Mouse (Mus musculus) hindbrain, embryonic 11.5 days (tissue): ENCODE measurements around the gene Inka1. TPM values are rescaled to one million over a fixed set of nuclear protein-coding genes. Genes with fewer than 3 reads are reported as not detected.

Source experiments
- ATAC-seq: fragments of 200-750 bp; cut with Nextera tagmentation; 2 replicates; pipeline ENCODE4 v1.8.0; 2017; ENCODE audit warnings: mild to moderate bottlenecking, moderate TSS enrichment, moderate library complexity; ENCODE audit not compliant: low FRiP score
- DNase-seq: peaks from one replicate; pipeline ENCODE4 v3.0.0-alpha.2; 2015; ENCODE audit warnings: low spot score
- H3K27ac ChIP-seq: fragments of 300-500 bp; sonication (generic); 2 replicates; pipeline ENCODE4 v1.5.1; 2014; ENCODE audit warnings: mild to moderate bottlenecking, low read depth, low read length
- H3K27me3 ChIP-seq: fragments of 300-500 bp; sonication (generic); 2 replicates; pipeline ENCODE4 v1.6.1; 2014; ENCODE audit warnings: mild to moderate bottlenecking, low read length, moderate library complexity, mixed read lengths; ENCODE audit not compliant: control insufficient read depth, insufficient read depth
- H3K36me3 ChIP-seq: fragments of 300-500 bp; sonication (generic); 2 replicates; pipeline ENCODE4 v1.6.1; 2014; ENCODE audit warnings: mild to moderate bottlenecking, low read length, moderate library complexity, mixed read lengths; ENCODE audit not compliant: control insufficient read depth, insufficient read depth
- H3K4me1 ChIP-seq: fragments of 300-500 bp; sonication (generic); replicated peaks from 2 replicates; pipeline ENCODE4 v1.6.1; 2014; ENCODE audit warnings: low read length, mixed read lengths; ENCODE audit not compliant: control insufficient read depth, insufficient read depth
- H3K4me2 ChIP-seq: fragments of 300-500 bp; sonication (generic); replicated peaks from 2 replicates; pipeline ENCODE4 v1.6.1; 2014; ENCODE audit warnings: mild to moderate bottlenecking, low read depth, low read length
- H3K4me3 ChIP-seq: fragments of 300-500 bp; sonication (generic); 2 replicates; pipeline ENCODE4 v1.5.1; 2014; ENCODE audit warnings: low read depth, low read length
- H3K9ac ChIP-seq: fragments of 300-500 bp; sonication (generic); 2 replicates; pipeline ENCODE4 v1.6.1; 2014; ENCODE audit warnings: low read depth, low read length
- H3K9me3 ChIP-seq: fragments of 300-500 bp; sonication (generic); 2 replicates; pipeline ENCODE4 v1.6.1; 2016; ENCODE audit warnings: low read length; ENCODE audit not compliant: control insufficient read depth
- WGBS: fragments of 180-500 bp; shearing (Covaris S2); extraction: QIAGEN DNeasy Blood & Tissue Kit; methylation state at CpG from one replicate; pipeline ENCODE4 v1.1.7; 2014; 5-methylcytosine and 5-hydroxymethylcytosine counted together
- polyA plus RNA-seq: library from polyadenylated mRNA; unstranded; fragments of >200 nt; fragmentation: Nextera tagmentation; extraction: Ambion mirVana; gene quantifications from 2 replicates; pipeline ENCODE4 v1.2.1, GENCODE M21; 2014

Gene Inka1
- polyA plus RNA-seq, 1 experiment from 2014 or later: 56.4 TPM

- Histone ChIP-seq H3K4me3 (no peak overlapping the region), H3K4me2 (no peak overlapping the region), H3K27ac (no peak overlapping the region), H3K9ac (no peak overlapping the region), H3K9me3 (no peaks in the 10 kb centered on the region), H3K36me3 (no peaks in the 10 kb centered on the region), H3K4me1 (peaks cover 2% of the 10 kb centered on the region; the same call in 1 of the 2 replicates), H3K27me3 (no peaks in the 10 kb centered on the region; the same call in 1 of the 2 replicates)
- ATAC-seq: no peak
- DNase-seq: no peak
- 90% methylated on average over 12 of the region's 12 CpGs for WGBS
Observed at GRCm38 (mm10) chr9:107978815-107979214, 6.9 kb downstream of the Inka1 start.

GRCm38 (mm10) chr9:107975399-107976386 is 10.0 kb downstream of the Inka1 start, which contains the start of gene Uba7:
Gene Uba7, plus strand, starts transcription at chr9:107975505.
- Histone ChIP-seq H3K4me3 (no peak within 1 kb of the TSS), H3K9ac (no peak within 1 kb of the TSS), H3K27ac (no peak within 1 kb of the TSS), H3K36me3 (no peaks in the 10 kb centered on the region), H3K9me3 (no peaks in the 10 kb centered on the region), H3K27me3 (no peaks in the 10 kb centered on the region), H3K4me1 (no peaks in the 10 kb centered on the region), H3K4me2 (no peak within 1 kb of the TSS)
- WGBS: 70% methylated on average over 12 of the region's 12 CpGs
- no peak for DNase-seq
- no peak for ATAC-seq

- Histone ChIP-seq H3K36me3 (no peaks in the 10 kb centered on the region), H3K4me2 (no peak overlapping the region), H3K27me3 (no peaks in the 10 kb centered on the region), H3K27ac (no peak overlapping the region), H3K4me1 (no peaks in the 10 kb centered on the region), H3K4me3 (no peak overlapping the region), H3K9ac (no peak overlapping the region), H3K9me3 (no peaks in the 10 kb centered on the region)
- ATAC-seq (no peak), DNase-seq (no peak)
- WGBS: 78% methylated on average over 10 of the region's 10 CpGs
Observed at GRCm38 (mm10) chr9:107974491-107975171, 11.0 kb downstream of the Inka1 start.

- Histone ChIP-seq H3K36me3 (no peaks in the 10 kb centered on the region), H3K27me3 (no peaks in the 10 kb centered on the region), H3K27ac (no peak overlapping the region), H3K4me3 (no peak overlapping the region), H3K9me3 (no peaks in the 10 kb centered on the region), H3K4me2 (no peak overlapping the region), H3K9ac (no peak overlapping the region), H3K4me1 (no peaks in the 10 kb centered on the region)
- DNase-seq: no peak
- WGBS: 85% methylated on average over 8 of the region's 8 CpGs
- no peak for ATAC-seq
Observed at GRCm38 (mm10) chr9:107971690-107972541, 13.8 kb downstream of the Inka1 start.

- H3K4me1 ChIP-seq: no peaks in the 10 kb centered on the region
- 97% methylated on average over 5 of the region's 5 CpGs for WGBS
- no peak overlapping the region for H3K4me2 ChIP-seq
- H3K27me3 ChIP-seq: no peaks in the 10 kb centered on the region
- H3K9ac ChIP-seq: no peak overlapping the region
- H3K36me3 ChIP-seq: no peaks in the 10 kb centered on the region
- ATAC-seq (no peak), DNase-seq (no peak)
- no peak overlapping the region for H3K27ac ChIP-seq
- no peaks in the 10 kb centered on the region for H3K9me3 ChIP-seq
- no peak overlapping the region for H3K4me3 ChIP-seq
Observed at GRCm38 (mm10) chr9:107970311-107970710, 15.4 kb downstream of the Inka1 start.

GRCm38 (mm10) chr9:107968531-107968930 is 17.1 kb downstream of the Inka1 start:
- H3K4me2 ChIP-seq: no peak overlapping the region
- no peak for DNase-seq
- H3K36me3 ChIP-seq: no peaks in the 10 kb centered on the region
- no peak overlapping the region for H3K9ac ChIP-seq
- no peak for ATAC-seq
- H3K9me3 ChIP-seq: no peaks in the 10 kb centered on the region
- no peaks in the 10 kb centered on the region for H3K4me1 ChIP-seq
- H3K4me3 ChIP-seq: no peak overlapping the region
- WGBS: 93% methylated on average over 7 of the region's 7 CpGs
- no peaks in the 10 kb centered on the region for H3K27me3 ChIP-seq
- no peak overlapping the region for H3K27ac ChIP-seq

GRCm38 (mm10) chr9:107967437-107967836 is 18.2 kb downstream of the Inka1 start:
- no peak for ATAC-seq
- Histone ChIP-seq H3K27me3 (no peaks in the 10 kb centered on the region), H3K4me1 (no peaks in the 10 kb centered on the region), H3K4me3 (no peak overlapping the region), H3K9me3 (no peaks in the 10 kb centered on the region), H3K9ac (no peak overlapping the region), H3K36me3 (no peaks in the 10 kb centered on the region), H3K4me2 (no peak overlapping the region), H3K27ac (no peak overlapping the region)
- DNase-seq: no peak
- WGBS: 91% methylated on average over 6 of the region's 6 CpGs

- Histone ChIP-seq H3K4me1 (no peaks in the 10 kb centered on the region), H3K27me3 (no peaks in the 10 kb centered on the region), H3K4me2 (no peak overlapping the region), H3K9ac (no peak overlapping the region), H3K9me3 (no peaks in the 10 kb centered on the region), H3K4me3 (no peak overlapping the region), H3K27ac (no peak overlapping the region), H3K36me3 (no peaks in the 10 kb centered on the region)
- WGBS: 89% methylated on average over 10 of the region's 10 CpGs
- no peak for ATAC-seq
- DNase-seq: no peak
Observed at GRCm38 (mm10) chr9:107966676-107967075, 19.0 kb downstream of the Inka1 start.
